Mouse (Mus musculus) spleen, adult 2 months (tissue): ENCODE measurements around the gene Glmp. TPM values are rescaled to one million over a fixed set of nuclear protein-coding genes. Genes with fewer than 3 reads are reported as not detected.
A peak's percentile ranks its signal among the peaks of the same experiment; 100 is the strongest.
"Not testable (repeated sequence)": the region's sequence is repeated elsewhere in the genome, so short reads cannot be mapped to it uniquely, and the experiment has no call there.

ENCODE experiments used
- DNase-seq, 2 experiments: peaks; one replicate each; pipeline versions ENCODE4 v3.0.0 to v3.0.0-alpha.2; 2012 to 2021; ENCODE audit warnings: low spot score in 2 of 2, low read depth in 1 of 2
- H3K27ac ChIP-seq: fragments of 200-500 bp; 2 replicates; pipeline ENCODE4 v1.5.1; 2012; ENCODE audit warnings: low read length, inconsistent platforms; ENCODE audit not compliant: insufficient read depth
- H3K27me3 ChIP-seq: fragments of 200-500 bp; 2 replicates; pipeline ENCODE4 v1.6.1; 2012; ENCODE audit warnings: mild to moderate bottlenecking, moderate library complexity, low read length, inconsistent platforms; ENCODE audit not compliant: control insufficient read depth, insufficient read depth
- H3K36me3 ChIP-seq: fragments of 200-500 bp; 2 replicates; pipeline ENCODE4 v1.6.1; 2012; ENCODE audit warnings: mild to moderate bottlenecking, low read length, inconsistent platforms; ENCODE audit not compliant: control insufficient read depth, insufficient read depth
- H3K4me1 ChIP-seq: fragments of 200-500 bp; 2 replicates; pipeline ENCODE4 v1.6.1; 2011; ENCODE audit warnings: inconsistent platforms; ENCODE audit not compliant: control insufficient read depth, insufficient read depth, insufficient read length
- H3K4me3 ChIP-seq: fragments of 200-500 bp; 2 replicates; pipeline ENCODE4 v1.5.1; 2011; ENCODE audit warnings: mild to moderate bottlenecking, inconsistent platforms; ENCODE audit not compliant: insufficient read depth, insufficient read length; ENCODE audit errors: extremely low read depth
- CTCF ChIP-seq: fragments of 200-500 bp; IDR thresholded peaks from 2 replicates; pipeline ENCODE4 v1.5.1; 2011; ENCODE audit warnings: mild to moderate bottlenecking, inconsistent platforms; ENCODE audit not compliant: insufficient read depth, insufficient read length, insufficient replicate concordance; ENCODE audit errors: extremely low read depth
- POLR2A ChIP-seq: fragments of 200-500 bp; IDR thresholded peaks from 2 replicates; pipeline ENCODE4 v1.6.1; 2011; ENCODE audit warnings: low read depth, low read length, inconsistent platforms
- WGBS: fragments of 180-500 bp; shearing (Covaris S2); methylation state at CpG from one replicate; pipeline ENCODE4 v1.1.7; 2018; 5-methylcytosine and 5-hydroxymethylcytosine counted together
- polyA plus RNA-seq: library from polyadenylated mRNA; depleted of rRNA; stranded (reverse); fragments of >200 nt; gene quantifications from 2 replicates; pipeline ENCODE4 v1.2.3, GENCODE M21; 2012; rRNA removed

Glmp gene
- polyA plus RNA-seq: 116 and 118 TPM in 2 replicates

DNA sequence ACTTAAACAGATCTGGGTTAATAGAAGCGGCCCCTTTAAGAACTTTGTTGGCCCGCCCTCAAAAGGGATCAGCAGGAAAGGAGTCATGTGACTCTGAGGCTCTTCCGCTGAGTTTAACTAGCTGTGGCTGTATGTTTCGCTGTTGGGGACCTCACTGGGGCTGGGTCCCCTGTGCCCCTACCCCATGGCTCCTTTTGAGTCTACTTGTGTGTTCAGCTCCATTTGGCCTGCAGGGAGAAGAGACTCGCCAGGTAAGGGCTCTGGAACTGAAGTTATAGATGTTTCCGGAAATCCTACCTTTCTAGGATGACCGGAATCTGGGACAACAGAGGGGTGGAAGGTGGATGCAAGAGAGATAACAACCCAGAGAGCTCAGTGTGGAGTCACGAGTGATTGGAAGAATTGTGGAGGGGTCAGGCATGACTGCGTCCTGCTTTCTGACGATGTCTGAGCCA lies at the start of gene Glmp:
Gene Glmp (plus strand): TSS at position 73 of the 455 bp plus-strand sequence.
- 0 out of 2 replicates have a peak within 1 kb of the TSS, but pooled peaks have one; percentile 6 for H3K27ac ChIP-seq
- DNase-seq: peak; percentile 34 to 42
- no peak; the same call in 1 of the 2 replicates for TF ChIP-seq POLR2A
- H3K27me3 ChIP-seq: no peaks in the 10 kb centered on the region
- H3K36me3 ChIP-seq: peaks cover 37% of the 10 kb centered on the region
- peaks cover 9% of the 10 kb centered on the region; the same call in 1 of the 2 replicates for H3K4me1 ChIP-seq
- WGBS: under 1% methylated on average over 10 of the region's 10 CpGs
- peak within 1 kb of the TSS; percentile 70 for H3K4me3 ChIP-seq

GRCm38 (mm10) chr3:88276121-88276520 lies 48.7 kb upstream of the Glmp start:
- WGBS: 85% methylated on average over 2 of the region's 2 CpGs
- no peak for DNase-seq
- no peak for TF ChIP-seq CTCF

DNA sequence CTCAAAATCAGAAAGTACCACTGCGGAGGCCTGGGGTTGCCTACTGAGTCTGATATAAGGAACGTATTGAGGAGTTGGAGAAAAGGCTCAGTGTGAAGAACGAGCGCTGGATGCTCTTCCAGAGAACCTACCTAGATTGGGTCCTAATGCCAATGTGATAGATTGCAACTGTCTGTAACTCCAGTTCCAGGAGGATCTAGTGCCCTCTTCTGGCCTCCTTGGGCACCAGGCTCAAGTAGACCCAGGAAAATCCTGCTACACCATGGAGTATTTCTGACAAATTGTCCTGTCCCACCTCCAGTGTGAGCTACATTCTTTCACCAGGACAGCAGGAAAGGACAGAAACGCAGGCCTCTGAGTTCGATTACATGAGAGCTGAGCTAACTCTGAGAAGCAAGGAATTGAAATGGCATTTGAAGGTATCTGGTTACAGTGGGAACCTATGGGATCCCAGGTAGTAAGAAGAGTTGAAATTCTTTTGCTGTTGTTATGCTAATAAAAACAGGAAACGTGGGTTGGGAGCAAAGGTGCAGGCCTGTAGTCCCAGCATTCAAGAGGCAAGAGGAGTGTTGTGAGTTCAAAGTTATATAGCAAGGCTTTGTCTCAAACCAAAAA lies 48.2 kb upstream of the Glmp start:
- WGBS: 64% methylated on average over 7 of the region's 7 CpGs
- TF ChIP-seq POLR2A (no peak), CTCF (no peak)
- no peak for DNase-seq
- Histone ChIP-seq H3K36me3 (no peaks in the 10 kb centered on the region), H3K4me3 (no peak overlapping the region), H3K4me1 (no peaks in the 10 kb centered on the region), H3K27ac (no peak overlapping the region), H3K27me3 (no peaks in the 10 kb centered on the region)

More at GRCm38 (mm10) chr3:88276121-88276520, 48.7 kb upstream of the Glmp start:
- H3K27me3 ChIP-seq: no peaks in the 10 kb centered on the region
- no peak overlapping the region for H3K4me3 ChIP-seq
- H3K36me3 ChIP-seq: no peaks in the 10 kb centered on the region
- no peaks in the 10 kb centered on the region for H3K4me1 ChIP-seq
- no peak overlapping the region for H3K27ac ChIP-seq

DNA sequence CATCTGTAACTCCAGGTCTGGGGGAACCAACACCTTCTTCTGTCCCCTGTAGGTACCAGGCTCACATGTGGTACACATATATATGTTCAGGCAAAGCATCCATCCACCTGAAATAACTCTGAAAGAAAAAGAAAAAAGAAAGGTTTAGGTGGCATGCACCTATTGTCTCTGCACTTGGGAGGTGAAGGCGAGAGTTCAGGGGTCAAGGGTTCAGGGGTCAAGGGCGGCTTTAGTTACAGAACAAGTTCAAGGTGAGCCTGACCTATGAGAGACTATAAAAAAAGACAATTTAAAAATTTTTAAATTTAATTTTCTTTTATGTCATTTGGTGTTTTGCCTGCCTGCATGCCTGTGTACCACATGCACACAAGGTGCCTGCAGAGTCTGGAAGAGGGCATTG lies 44.8 kb upstream of the Glmp start:
- no peak overlapping the region for H3K4me3 ChIP-seq
- H3K27me3 ChIP-seq: no peaks in the 10 kb centered on the region
- WGBS: 91% methylated on average over 2 of the region's 2 CpGs
- no peak for TF ChIP-seq POLR2A
- no peak for TF ChIP-seq CTCF
- no peaks in the 10 kb centered on the region for H3K36me3 ChIP-seq
- no peak for DNase-seq
- no peaks in the 10 kb centered on the region for H3K4me1 ChIP-seq
- no peak overlapping the region for H3K27ac ChIP-seq

- H3K27ac ChIP-seq, H3K27me3 ChIP-seq, H3K4me3 ChIP-seq, H3K36me3 ChIP-seq, DNase-seq, H3K4me1 ChIP-seq: not testable (repeated sequence)
- 87% methylated on average over 11 of the region's 11 CpGs for WGBS
Measured at GRCm38 (mm10) chr3:88281141-88281916, 43.5 kb upstream of the Glmp start.

DNA sequence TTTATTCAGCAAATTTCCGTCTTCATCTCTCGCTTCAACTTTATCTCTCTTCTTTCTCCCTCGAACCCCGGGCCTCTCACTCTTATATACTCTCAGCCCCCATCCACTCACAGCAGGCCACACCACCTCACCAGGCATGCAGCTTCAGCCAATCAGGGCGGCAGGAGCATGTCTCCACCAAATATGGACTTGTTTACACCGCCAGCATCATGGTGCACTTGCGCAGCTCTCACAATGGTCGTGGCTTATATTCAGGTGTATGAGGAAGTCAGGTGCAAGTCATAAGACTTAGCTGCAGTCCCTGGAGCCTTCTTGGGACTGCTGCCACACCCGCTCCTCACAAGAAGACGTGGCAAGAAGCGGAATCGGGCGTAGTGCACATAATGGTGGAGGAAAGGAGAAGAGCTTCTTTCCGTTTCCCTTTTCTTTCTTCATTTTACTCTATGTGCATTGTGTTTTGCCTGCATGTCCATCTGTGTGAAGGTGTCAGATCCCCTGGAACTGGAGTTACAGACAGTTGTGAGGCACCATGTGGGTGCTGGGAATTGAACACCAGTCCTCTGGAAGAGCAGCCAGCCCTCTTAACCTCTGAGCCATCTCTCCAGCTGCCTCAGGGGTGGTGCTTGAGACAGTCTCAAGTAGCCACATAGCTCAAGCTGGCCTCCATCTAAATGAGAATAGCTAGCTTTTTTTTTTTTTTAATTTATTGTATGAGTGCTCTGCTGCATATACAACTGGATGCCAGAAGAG lies 39.8 kb upstream of the Glmp start:
- not testable (repeated sequence) for DNase-seq, H3K4me1 ChIP-seq, H3K27ac ChIP-seq, H3K36me3 ChIP-seq, H3K27me3 ChIP-seq, H3K4me3 ChIP-seq
- 92% methylated on average over 14 of the region's 14 CpGs for WGBS

DNA sequence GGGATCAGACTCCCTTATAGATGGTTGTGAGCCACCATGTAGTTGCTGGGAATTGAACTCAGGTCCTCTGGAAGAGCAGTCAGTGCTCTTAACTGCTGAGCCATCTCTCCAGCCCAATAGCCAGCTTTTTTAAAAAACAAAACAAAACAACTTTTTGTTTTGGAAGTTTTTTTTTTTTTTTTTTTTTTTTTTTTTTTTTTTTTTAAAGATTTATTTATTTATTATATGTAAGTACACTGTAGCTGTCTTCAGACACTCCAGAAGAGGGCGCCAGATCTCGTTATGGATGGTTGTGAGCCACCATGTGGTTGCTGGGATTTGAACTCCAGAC lies 39.3 kb upstream of the Glmp start:
- WGBS: 93% methylated on average over 2 of the region's 2 CpGs
- H3K4me3 ChIP-seq, H3K27ac ChIP-seq, H3K36me3 ChIP-seq, H3K4me1 ChIP-seq, DNase-seq, H3K27me3 ChIP-seq: not testable (repeated sequence)
